ENCODE assay signal across 8 mouse cellular contexts in genomic region chr17:83706594-83707126, GRCm38 (mm10). TPM values are rescaled to one million over a fixed set of nuclear protein-coding genes. Genes with fewer than 3 reads are reported as not detected.
DNase-seq lines count a peak whose midpoint lies in the region; ATAC-seq lines count a peak whose summit lies in the region.

No protein-coding gene starts in this region.

- peak overlapping the region; percentile 79 for H3K4me2 ChIP-seq in embryonic facial prominence, embryonic 12.5 days (replicated peaks)
- peak overlapping the region; percentile 81 for H3K4me2 ChIP-seq in heart, embryonic 14.5 days (ENCODE audit: low read length)
- peak overlapping the region; percentile 93 for H3K4me2 ChIP-seq in kidney, embryonic 16.5 days (replicated peaks; ENCODE audit: low read depth, low read length)

- H3K4me3 ChIP-seq in embryonic facial prominence, embryonic 12.5 days, result peak overlapping the region; percentile 75
- peak overlapping the region; percentile 83 to 87 for H3K4me3 ChIP-seq in heart, embryonic 14.5 days (ENCODE audit: control insufficient read depth in 1 of 2, insufficient read depth in 1 of 2, low read depth in 1 of 2, low read length in 2 of 2)
- peak overlapping the region; percentile 88 for H3K4me3 ChIP-seq in kidney, embryonic 16.5 days (ENCODE audit: low read length)

- DNase-seq in adrenal gland, postnatal 14 days, result peak; percentile 71
- DNase-seq in lung, postnatal 25 days (ENCODE audit: low spot score), result peak; percentile 42
- peak; percentile 70 for DNase-seq in retina, postnatal 1 day
- DNase-seq in urinary bladder, postnatal 36 days (ENCODE audit: low spot score in 2 of 2), result peak; percentile 29 to 47

- H3K36me3 ChIP-seq in embryonic facial prominence, embryonic 12.5 days, result peaks cover 16% of the 10 kb centered on the region; the same call in 1 of the 2 replicates
- peaks cover 13% of the 10 kb centered on the region for H3K36me3 ChIP-seq in heart, embryonic 14.5 days (ENCODE audit: control insufficient read depth, insufficient read depth, low read length)
- peaks cover 8% of the 10 kb centered on the region; the same call in 1 of the 2 replicates for H3K36me3 ChIP-seq in kidney, embryonic 16.5 days (ENCODE audit: insufficient read depth, low read length)

- H3K27me3 ChIP-seq in embryonic facial prominence, embryonic 12.5 days, result no peaks in the 10 kb centered on the region
- no peaks in the 10 kb centered on the region for H3K27me3 ChIP-seq in heart, embryonic 14.5 days (ENCODE audit: control insufficient read depth, insufficient read depth, low read length)
- no peaks in the 10 kb centered on the region for H3K27me3 ChIP-seq in kidney, embryonic 16.5 days (ENCODE audit: insufficient read depth, low read length)

- H3K9me3 ChIP-seq in embryonic facial prominence, embryonic 12.5 days, result no peaks in the 10 kb centered on the region
- H3K9me3 ChIP-seq in heart, embryonic 14.5 days (ENCODE audit: control insufficient read depth, low read length), result no peaks in the 10 kb centered on the region
- H3K9me3 ChIP-seq in kidney, embryonic 16.5 days (ENCODE audit: low read length), result no peaks in the 10 kb centered on the region

- 2% methylated on average over 19 of the region's 19 CpGs for WGBS in embryonic facial prominence, embryonic 12.5 days
- 1% methylated on average over 19 of the region's 19 CpGs for WGBS in heart, embryonic 14.5 days
- 2% methylated on average over 19 of the region's 19 CpGs for WGBS in kidney, embryonic 16.5 days

- peak; percentile 22 for ATAC-seq in CD4-positive, CD25-positive, alpha-beta regulatory T cell, adult 4 months
- peak; percentile 74 for ATAC-seq in embryonic facial prominence, embryonic 12.5 days (ENCODE audit: insufficient number of reproducible peaks, insufficient read depth, low FRiP score, low TSS enrichment)
- ATAC-seq in heart, embryonic 14.5 days (ENCODE audit: insufficient number of reproducible peaks, insufficient read depth, low FRiP score, low read depth), result peak; percentile 67
- peak; percentile 69 for ATAC-seq in kidney, embryonic 16.5 days (ENCODE audit: low FRiP score, low TSS enrichment)

- H3K4me1 ChIP-seq in embryonic facial prominence, embryonic 12.5 days, result peaks cover 10% of the 10 kb centered on the region; the same call in 1 of the 2 replicates
- peaks cover 4 to 6% of the 10 kb centered on the region in 2 experiments; a peak in 1 of 4 replicates for H3K4me1 ChIP-seq in heart, embryonic 14.5 days (ENCODE audit: control insufficient read depth in 2 of 2, insufficient read depth in 2 of 2, low read length in 2 of 2)
- H3K4me1 ChIP-seq in kidney, embryonic 16.5 days (ENCODE audit: insufficient read depth, low read length), result peaks cover 16% of the 10 kb centered on the region; the same call in 1 of the 2 replicates

- peak overlapping the region; percentile 88 for H3K27ac ChIP-seq in embryonic facial prominence, embryonic 12.5 days
- peak overlapping the region; percentile 86 to 95 for H3K27ac ChIP-seq in heart, embryonic 14.5 days (replicated peaks in 1 of 2; ENCODE audit: control insufficient read depth in 1 of 2, insufficient read depth in 1 of 2, low read depth in 2 of 2, low read length in 2 of 2)
- H3K27ac ChIP-seq in kidney, embryonic 16.5 days (ENCODE audit: low read length), result peak overlapping the region; percentile 96

- peak overlapping the region; percentile 96 for H3K9ac ChIP-seq in embryonic facial prominence, embryonic 12.5 days
- peak overlapping the region; percentile 89 for H3K9ac ChIP-seq in heart, embryonic 14.5 days (ENCODE audit: low read length)
- H3K9ac ChIP-seq in kidney, embryonic 16.5 days (replicated peaks; ENCODE audit: low read length), result peak overlapping the region; percentile 96

RNA-seq across cellular contexts. Expression of gene Mta3, which starts 0.7 kb away (rescaled TPM):
- 100 to 1,000 TPM in 1 of 2 experiments, 10 to 100 TPM in 1; 80.0 to 105 TPM for polyA plus RNA-seq in CD4-positive, CD25-positive, alpha-beta regulatory T cell, adult 4 months (2017; shearing (Covaris generic))
- total RNA-seq in adrenal gland, postnatal 14 days (2021), result 66.1 and 66.8 TPM in 2 replicates
- polyA plus RNA-seq in embryonic facial prominence, embryonic 12.5 days (2016; fragmentation: Nextera tagmentation; extraction: Ambion mirVana), result 49.2 and 49.7 TPM in 2 replicates
- polyA plus RNA-seq in heart, embryonic 14.5 days (2014; fragmentation: Nextera tagmentation; extraction: Ambion mirVana), result 34.0 and 37.0 TPM in 2 replicates
- 38.0 and 39.6 TPM in 2 replicates for polyA plus RNA-seq in kidney, embryonic 16.5 days (2015; fragmentation: Nextera tagmentation; extraction: Ambion mirVana)

Comparison
In these comparisons a context has a peak if more than half of its experiments do, and no peak if none do; other contexts are left out.
1. Peak in every context shown above with its lines: DNase-seq, ATAC-seq, H3K4me3 ChIP-seq and H3K27ac ChIP-seq.
2. ATAC-seq: peak in every context shown above with its lines; median percentile 74 in embryonic facial prominence, embryonic 12.5 days; 69 in kidney, embryonic 16.5 days; 67 in heart, embryonic 14.5 days; 22 in CD4-positive, CD25-positive, alpha-beta regulatory T cell, adult 4 months.